Mouse (Mus musculus) brain, embryonic 14.5 days (tissue): Measurements from ENCODE around the gene Kalrn.

ENCODE experiments used
- CTCF ChIP-seq: fragments of 200-500 bp; IDR thresholded peaks from 2 replicates; pipeline ENCODE4 v1.5.1; 2012; ENCODE audit warnings: inconsistent platforms, mild to moderate bottlenecking, moderate library complexity, borderline replicate concordance; ENCODE audit not compliant: insufficient read depth, insufficient read length; ENCODE audit errors: extremely low read depth
- POLR2A ChIP-seq: fragments of 200-500 bp; IDR thresholded peaks from 2 replicates; pipeline ENCODE4 v1.6.1; 2012; ENCODE audit warnings: mild to moderate bottlenecking, inconsistent platforms, borderline replicate concordance; ENCODE audit not compliant: poor library complexity, insufficient read depth, insufficient read length, severe bottlenecking; ENCODE audit errors: extremely low read depth

DNA sequence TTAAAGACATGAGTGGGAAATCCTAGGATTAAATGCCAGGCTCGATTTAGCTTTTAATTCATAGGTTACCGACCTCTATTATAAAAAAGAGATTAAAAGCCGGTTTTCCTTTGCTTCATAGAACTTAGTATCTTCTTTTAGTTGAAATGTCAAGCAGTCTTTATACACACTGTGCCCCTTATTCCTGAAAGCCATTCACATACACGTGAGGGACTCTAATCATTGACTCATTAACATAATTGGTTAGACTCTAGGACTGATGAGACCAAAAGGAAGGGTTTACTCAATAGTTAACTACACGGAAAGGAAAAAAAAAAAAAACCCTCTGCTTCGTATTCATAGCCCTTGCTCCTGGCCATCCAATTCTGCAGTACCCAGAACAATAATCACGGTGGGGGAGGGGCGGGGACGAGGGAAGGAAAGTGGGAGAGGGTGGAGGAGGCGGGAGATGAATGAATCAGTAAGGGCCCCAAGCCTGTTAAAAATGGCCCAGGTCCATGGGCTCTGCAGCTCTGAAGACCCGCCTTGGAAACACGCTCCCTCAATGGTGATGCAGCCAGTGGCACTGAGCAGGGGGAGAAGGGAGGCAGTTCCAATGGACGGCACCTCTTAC lies 368.7 kb downstream of the Kalrn start:
- TF ChIP-seq CTCF = no peak
- TF ChIP-seq POLR2A = no peak
